Mouse (Mus musculus) B cell, adult 2 months (primary cell): Measurements from ENCODE around the gene Agt.
A peak's percentile ranks its signal among the peaks of the same experiment; 100 is the strongest.

Experiments
- DNase-seq, 2 experiments: peaks; one replicate each; pipeline ENCODE4 v3.0.0; 2022

The Agt gene

GRCm38 (mm10) chr8:124569593-124569992, at the start of gene Agt:
Agt (minus strand) TSS chr8:124569706.
- DNase-seq = no peak

GRCm38 (mm10) chr8:124618252-124618651, 48.7 kb upstream of the Agt start:
- no peak for DNase-seq

- peak; percentile 71 to 74 for DNase-seq
These were observed 47.9 kb upstream of the Agt start for GRCm38 (mm10) chr8:124617266-124617869.

- DNase-seq = no peak
These were observed 44.8 kb upstream of the Agt start for GRCm38 (mm10) chr8:124614325-124614724.

- no peak for DNase-seq
These were observed 39.5 kb upstream of the Agt start for GRCm38 (mm10) chr8:124608972-124609353.

GRCm38 (mm10) chr8:124608239-124608971, 38.9 kb upstream of the Agt start:
- DNase-seq = peak; percentile 3 to 11

- no peak for DNase-seq
These were observed 34.6 kb upstream of the Agt start for GRCm38 (mm10) chr8:124604066-124604465.

GRCm38 (mm10) chr8:124589393-124589792, 19.9 kb upstream of the Agt start:
- no peak for DNase-seq

GRCm38 (mm10) chr8:124586556-124586955, 17.1 kb upstream of the Agt start:
- no peak for DNase-seq

GRCm38 (mm10) chr8:124585718-124586425, 16.4 kb upstream of the Agt start:
- no peak for DNase-seq

GRCm38 (mm10) chr8:124576751-124577150, 7.2 kb upstream of the Agt start:
- DNase-seq = no peak

- no peak for DNase-seq
These were observed 6.3 kb upstream of the Agt start, which contains the start of gene Capn9 for GRCm38 (mm10) chr8:124575811-124576210. Capn9 (plus strand) TSS chr8:124576111.

GRCm38 (mm10) chr8:124573552-124574340, 4.2 kb upstream of the Agt start:
- peak; percentile 87 to 88 for DNase-seq

GRCm38 (mm10) chr8:124572430-124572775, 2.9 kb upstream of the Agt start:
- DNase-seq = no peak

GRCm38 (mm10) chr8:124571732-124572429, 2.4 kb upstream of the Agt start:
- DNase-seq = no peak

GRCm38 (mm10) chr8:124569100-124569499, 406 bp downstream of the Agt start:
- no peak for DNase-seq

- no peak for DNase-seq
These were observed 1.9 kb downstream of the Agt start for GRCm38 (mm10) chr8:124567584-124567983.

- no peak for DNase-seq
These were observed 2.4 kb downstream of the Agt start for GRCm38 (mm10) chr8:124567126-124567525.

GRCm38 (mm10) chr8:124557476-124557875, 12.0 kb downstream of the Agt start:
- DNase-seq = no peak

- DNase-seq = no peak
These were observed 12.8 kb downstream of the Agt start for GRCm38 (mm10) chr8:124556658-124557057.

- no peak for DNase-seq
These were observed 13.3 kb downstream of the Agt start for GRCm38 (mm10) chr8:124556164-124556563.

GRCm38 (mm10) chr8:124555113-124555750, 14.3 kb downstream of the Agt start:
- DNase-seq = no peak
